Mouse (Mus musculus) thymus, postnatal 25 days (tissue): ENCODE data around the gene Gpr158.

Experiments
- DNase-seq: peaks from one replicate; pipeline ENCODE4 v3.0.0; 2022

The Gpr158 gene

DNA sequence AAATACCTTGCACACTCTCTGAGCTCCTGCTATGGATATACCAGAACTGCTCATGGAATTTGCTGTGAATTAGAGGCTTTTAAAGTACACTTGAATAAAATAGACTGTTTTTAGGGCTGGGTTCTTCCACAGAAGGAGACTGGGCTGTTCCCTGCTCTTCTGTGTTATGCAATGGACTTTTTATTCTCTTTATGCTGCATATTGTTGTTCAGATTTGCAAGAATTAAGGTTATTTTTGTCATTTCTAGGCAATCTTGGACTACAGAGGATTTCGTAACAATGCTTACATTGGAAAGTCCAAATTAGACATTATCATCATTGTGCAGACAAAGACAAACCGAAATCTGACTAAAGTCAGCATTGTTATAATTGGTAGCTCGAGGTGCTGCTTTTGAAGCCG is 298.4 kb downstream of the Gpr158 start:
- DNase-seq = no peak

DNA sequence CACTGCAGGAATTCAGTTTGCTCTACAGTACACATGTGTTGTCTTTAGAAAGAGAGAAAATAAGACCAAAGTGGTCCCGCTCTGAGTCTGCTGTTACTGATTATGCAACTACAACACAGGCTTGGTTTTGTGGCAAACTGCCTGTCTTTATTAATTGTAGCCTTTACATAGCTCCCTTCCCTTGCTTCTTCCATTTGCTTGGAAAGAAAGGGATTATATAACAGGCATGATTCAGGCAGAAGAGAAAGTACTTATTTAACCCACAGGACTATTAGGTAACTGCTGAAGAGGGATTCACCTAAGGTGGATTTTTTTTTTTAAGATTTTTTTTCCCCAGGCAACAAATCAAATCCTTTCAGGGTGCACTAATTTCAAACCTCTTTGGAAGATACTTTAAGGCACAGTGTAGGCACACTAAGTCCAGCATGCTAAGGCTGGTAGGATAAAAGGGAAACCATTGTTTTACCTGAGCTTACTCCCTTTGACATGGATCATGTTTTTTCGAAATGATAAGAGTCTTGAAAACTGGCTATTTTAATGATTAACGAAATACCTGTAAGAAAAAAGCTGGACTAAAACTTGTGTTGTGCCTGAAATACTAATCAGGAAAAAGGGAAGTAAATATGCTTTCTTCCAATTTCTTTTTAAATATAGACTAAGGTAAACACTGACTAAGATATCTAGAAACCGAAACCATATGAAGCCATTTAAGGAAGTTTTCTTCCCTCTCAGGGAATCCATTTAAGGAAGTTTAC is 308.9 kb downstream of the Gpr158 start:
- no peak for DNase-seq

- DNase-seq = no peak
Observed at GRCm38 (mm10) chr2:21676839-21677123, 309.4 kb downstream of the Gpr158 start.

- DNase-seq = no peak
Observed at GRCm38 (mm10) chr2:21680735-21681270, 313.5 kb downstream of the Gpr158 start.

- no peak for DNase-seq
Observed at GRCm38 (mm10) chr2:21684736-21685135, 317.4 kb downstream of the Gpr158 start.

- no peak for DNase-seq
Observed at GRCm38 (mm10) chr2:21693128-21693527, 325.8 kb downstream of the Gpr158 start.

DNA sequence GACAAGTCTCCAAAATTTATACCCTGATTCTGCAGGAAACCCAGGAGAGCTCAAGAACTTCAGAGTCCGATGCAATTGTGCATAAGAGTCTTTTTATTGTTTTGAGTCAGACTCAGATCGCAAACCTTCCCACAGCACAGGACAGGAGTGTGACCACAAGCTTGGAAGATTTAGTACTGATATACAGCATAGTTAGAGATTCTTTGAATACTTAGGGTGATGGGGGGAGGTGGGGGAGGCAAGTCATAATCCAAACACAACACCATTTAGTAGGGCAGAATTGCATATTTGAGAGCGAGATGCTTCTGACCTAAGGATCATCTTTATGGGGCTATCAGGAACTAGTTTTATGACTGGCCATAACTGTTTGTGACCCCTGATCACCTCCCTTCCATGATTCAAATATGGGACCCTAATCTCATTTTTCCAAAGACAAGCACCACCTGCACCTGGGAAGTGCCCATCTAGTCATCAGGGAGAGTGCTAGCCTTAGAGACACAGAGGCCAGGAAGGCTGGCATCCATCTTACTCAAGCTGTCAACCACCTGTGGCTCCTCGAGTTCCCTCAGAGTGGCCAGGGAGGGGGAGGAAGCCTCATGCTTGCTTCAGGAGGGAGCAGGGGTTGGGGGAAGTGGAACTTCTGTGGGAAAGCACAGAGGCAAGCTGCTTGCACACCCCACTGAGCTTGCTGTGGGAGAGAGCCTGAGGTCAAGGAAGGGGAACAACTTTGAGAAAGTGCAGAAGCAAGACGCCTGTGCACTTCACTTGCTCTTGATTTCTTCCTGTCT is 326.7 kb downstream of the Gpr158 start:
- DNase-seq = no peak

GRCm38 (mm10) chr2:21728075-21728474 is 360.7 kb downstream of the Gpr158 start:
- DNase-seq = no peak

GRCm38 (mm10) chr2:21783721-21784120 is 416.4 kb downstream of the Gpr158 start:
- DNase-seq = no peak

GRCm38 (mm10) chr2:21793156-21793555 is 425.8 kb downstream of the Gpr158 start:
- DNase-seq = no peak

GRCm38 (mm10) chr2:21799616-21800015 is 432.3 kb downstream of the Gpr158 start:
- no peak for DNase-seq

DNA sequence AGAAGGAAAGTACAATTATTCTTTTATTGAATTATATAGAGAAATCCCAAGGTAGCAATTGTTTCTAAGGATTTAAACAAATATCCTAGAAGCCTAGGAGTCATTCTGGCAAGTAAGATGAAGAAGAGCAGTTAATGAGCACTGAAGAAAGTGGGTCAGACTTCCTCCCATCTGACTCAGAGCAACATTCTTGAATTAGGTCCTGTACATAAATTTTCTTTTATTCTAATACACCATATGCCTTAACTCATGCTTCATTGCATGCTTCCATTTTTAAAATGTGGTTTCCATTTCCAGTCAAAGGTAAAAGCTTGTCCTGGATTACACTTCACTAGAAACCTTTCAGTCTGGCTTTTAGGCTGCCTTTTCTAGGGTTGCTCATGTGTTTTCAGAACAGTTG is 432.7 kb downstream of the Gpr158 start:
- DNase-seq = no peak

DNA sequence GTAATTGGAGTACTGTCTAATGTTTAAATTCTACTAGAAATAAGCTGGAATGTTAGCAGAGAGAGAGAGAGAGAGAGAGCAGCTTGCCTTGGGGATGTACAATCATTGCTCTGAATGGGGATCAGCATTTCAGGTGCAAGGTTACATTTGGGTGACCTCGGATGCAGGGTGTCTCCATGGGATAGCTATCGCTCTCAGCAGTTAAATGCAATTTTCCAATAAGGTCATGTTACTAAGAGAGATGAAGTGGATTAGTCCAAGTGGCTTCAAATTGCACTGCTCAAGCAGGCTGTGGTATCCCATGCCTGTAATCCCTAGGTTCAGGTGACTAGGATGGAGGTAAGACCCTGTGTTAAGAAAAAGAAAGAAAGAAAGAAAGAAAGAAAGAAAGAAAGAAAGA is 441.2 kb downstream of the Gpr158 start:
- DNase-seq = no peak

DNA sequence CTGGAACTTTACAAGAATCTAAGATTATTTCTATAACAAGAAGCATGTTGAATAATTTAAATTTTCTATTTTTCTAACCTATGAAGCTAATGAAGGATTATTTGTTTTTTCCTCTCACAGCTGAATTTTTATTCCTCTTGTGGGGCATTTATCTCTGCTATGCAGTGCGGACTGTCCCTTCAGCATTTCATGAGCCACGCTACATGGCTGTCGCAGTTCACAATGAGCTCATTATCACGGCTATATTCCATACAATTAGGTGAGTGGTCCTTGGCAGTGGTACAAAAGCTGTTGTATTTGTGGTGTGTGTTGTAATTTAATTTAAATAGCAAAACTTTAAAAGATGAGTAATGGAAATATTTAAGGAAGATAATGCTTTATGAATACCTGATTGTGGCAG is 443.1 kb downstream of the Gpr158 start:
- no peak for DNase-seq

DNA sequence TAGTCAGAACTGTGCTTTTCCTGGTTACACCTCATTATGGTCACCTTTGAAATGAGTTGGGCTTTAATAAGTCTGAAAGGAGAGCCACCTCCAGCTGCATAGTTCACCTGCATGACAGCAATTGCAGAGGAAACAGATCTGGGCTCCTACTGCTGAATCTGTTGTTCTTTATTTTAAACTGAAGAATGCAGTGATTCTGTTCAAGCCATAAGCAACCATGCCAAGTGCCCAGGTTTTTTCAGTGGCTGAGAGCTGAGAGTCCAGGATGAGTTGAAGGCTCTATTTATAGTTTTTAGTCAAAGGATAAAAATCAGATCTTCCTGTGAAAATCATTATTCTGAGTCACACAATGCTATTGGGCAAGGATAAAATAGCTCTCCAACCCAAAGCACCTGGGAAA is 496.7 kb downstream of the Gpr158 start:
- no peak for DNase-seq
